Mouse (Mus musculus): ENCODE results near the gene Bbs4.

DNA sequence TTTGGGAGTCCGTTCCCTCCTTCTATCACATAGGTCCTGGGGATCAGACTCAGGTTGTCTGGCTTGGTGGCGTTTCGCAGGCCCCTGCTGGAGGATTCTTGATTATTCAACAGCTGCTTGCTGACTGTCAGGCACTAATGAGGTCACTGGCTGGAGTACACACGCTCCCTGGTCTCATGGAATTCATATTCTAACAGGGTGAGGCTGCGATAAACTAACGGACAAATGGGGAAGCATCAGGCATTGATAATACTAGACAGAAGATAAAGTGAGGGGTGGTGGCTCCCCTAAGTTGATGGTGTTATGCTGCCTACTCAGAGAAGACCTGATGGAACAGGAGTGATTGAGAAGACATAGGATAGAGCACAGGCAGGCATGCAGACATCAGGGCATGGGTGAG lies 67.7 kb downstream of the Bbs4 start:
- TF ChIP-seq GATA1 (IDR thresholded peaks at IDR 0.05; ENCODE audit: borderline replicate concordance, low read length) (no peak), FLI1 (IDR thresholded peaks at IDR 0.05; ENCODE audit: low read length) (no peak)
